Mouse (Mus musculus): ENCODE results near the gene Rai1.
A peak's percentile ranks its signal among the peaks of the same experiment; 100 is the strongest.

Rai1 gene

GRCm38 (mm10) chr11:60104810-60105592 is at the start of gene Rai1:
TSS of gene Rai1 (plus strand) at chr11:60105013.
- peak; percentile 89 to 99 for DNase-seq

GRCm38 (mm10) chr11:60056520-60056919 is 48.3 kb upstream of the Rai1 start:
- no peak for DNase-seq

DNA sequence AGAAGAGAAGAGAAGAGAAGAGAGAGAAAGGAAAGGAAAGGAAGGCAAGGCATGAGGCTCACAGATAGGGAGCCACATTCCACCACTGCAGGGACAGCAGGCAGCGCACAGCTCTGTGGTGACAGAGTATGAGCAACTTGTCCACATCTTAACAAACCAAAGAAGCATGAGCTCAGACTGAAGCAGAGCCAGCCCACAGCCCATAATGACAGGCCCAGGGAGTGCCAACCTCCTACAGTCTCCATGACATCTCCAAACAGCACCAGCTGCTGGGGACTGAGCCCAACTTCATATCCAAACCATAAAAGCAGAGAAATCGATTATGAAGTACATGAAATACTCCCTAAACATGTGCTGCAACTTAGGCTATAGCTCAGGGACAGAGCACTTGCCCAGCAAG is 46.8 kb upstream of the Rai1 start:
- no peak for DNase-seq

DNA sequence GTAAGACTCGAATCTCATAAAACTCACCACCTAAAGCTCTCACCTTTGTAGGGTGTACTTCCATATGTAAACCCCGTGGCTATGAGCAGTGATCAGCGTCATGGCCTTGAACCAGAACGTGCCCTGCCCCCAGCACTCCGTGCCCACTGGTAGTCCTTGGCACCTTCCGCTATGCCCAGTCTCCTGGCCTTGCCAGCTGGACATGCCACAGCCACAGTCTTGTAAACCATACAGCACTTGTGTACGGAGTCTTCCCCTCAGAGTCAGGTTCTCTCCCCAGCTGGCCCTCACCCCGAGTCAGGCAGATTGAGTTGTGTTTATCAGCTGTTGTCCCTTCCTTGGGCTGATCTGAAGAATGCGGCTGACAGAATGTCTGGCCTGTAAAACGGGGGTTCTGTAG is 46.4 kb upstream of the Rai1 start:
- no peak for DNase-seq

- no peak for DNase-seq
Measured at GRCm38 (mm10) chr11:60060026-60060425, 44.8 kb upstream of the Rai1 start.

- DNase-seq: no peak
Measured at GRCm38 (mm10) chr11:60061504-60062006, 43.3 kb upstream of the Rai1 start.

DNA sequence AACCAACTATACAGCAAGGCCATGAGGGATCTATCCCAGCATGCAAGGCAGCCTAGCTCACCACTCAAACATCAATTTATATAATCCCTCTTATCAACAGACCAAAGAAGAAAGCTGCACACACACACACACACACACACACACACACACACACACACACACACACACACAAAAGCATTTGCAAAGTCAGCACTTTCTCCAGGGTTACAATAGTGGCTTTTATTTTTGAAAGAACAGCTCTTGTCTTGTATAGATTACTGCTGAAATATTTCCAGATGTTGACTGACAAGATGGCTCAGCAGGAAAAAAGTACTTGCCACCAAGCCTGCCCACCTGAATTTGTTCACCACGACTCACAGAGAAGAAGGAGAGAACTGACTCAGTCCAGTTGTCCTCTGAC is 39.5 kb upstream of the Rai1 start:
- no peak for DNase-seq

DNA sequence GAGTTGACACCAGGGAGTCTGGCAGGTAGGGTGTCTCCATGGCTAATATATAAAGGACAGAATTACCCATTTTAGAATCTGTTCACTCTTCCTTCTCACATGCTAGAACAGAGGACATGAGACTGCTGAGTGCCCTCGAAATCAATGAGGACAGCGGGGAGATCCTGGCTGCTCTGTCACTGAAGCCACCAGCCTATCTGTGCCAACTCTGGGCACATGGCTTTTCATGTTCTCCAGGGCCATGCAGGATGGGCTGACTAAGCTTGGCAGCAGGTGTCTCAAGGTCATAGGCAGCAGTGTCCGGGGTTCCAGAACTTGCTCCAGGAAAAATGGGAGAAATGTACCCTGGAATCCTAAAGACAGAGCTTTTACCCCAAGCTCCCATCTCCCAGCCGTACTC is 37.2 kb upstream of the Rai1 start:
- no peak for DNase-seq

GRCm38 (mm10) chr11:60068631-60069030 is 36.2 kb upstream of the Rai1 start:
- no peak for DNase-seq

DNA sequence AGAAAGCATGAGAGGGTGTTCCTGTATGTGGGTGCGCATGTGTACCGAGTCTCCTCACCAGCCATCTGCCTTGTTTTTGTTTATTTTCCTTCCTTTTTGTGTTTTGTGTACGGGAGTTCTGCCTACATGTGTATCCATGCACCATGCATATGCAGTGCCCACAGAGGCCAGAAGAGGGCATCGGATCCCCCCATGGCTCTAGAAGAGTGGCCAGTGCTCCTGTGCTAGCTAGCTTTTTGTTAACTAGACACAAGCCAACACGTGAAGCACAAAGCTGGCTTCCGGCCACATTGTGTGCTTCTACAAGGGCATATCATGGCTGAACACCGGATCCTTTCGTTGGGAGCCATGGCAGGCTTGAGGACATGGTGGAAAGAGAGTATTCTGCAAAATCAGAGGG is 34.2 kb upstream of the Rai1 start:
- peak; percentile 64 to 66 for DNase-seq

DNA sequence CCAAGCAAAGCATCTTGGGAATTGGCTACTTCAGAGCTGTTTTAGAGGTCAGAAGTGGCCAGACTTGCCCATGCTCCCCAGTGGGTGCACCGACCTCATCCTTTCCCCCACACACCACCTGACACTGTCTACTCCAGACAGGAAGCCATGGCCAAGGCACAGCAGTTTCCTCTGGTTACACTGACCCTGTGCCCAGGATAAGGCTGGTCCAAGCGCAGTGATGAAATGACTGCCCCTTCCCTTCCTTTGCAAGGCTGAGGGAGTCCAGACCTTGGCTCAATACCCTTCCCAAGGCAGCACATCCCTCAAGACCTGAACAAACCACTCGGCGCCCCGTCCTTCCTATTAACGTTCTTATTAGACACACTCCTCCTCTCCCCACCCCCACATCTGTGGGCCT is 33.6 kb upstream of the Rai1 start:
- no peak for DNase-seq

DNA sequence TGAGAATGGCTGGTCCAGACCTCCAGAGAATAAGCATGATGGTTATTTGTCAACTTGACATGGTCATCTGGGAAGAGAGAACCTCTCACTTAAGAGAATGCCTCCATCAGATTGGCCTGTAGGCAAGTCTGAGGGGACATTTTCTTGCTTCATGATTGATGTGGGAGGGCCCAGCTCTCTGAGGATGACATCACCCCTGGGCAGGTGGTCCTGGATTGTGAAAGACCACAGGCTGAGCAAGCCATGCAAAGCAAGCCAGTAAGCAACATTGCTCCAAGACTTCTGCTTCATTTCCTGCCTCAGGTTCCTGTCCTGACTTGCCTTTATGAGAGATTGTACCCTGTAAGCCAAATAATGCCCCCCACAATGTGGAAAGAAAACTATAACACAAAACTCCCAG is 31.7 kb upstream of the Rai1 start:
- no peak for DNase-seq

GRCm38 (mm10) chr11:60073936-60074502 is 30.8 kb upstream of the Rai1 start:
- peak; percentile 77 to 79 for DNase-seq

GRCm38 (mm10) chr11:60076183-60076582 is 28.6 kb upstream of the Rai1 start:
- no peak for DNase-seq

DNA sequence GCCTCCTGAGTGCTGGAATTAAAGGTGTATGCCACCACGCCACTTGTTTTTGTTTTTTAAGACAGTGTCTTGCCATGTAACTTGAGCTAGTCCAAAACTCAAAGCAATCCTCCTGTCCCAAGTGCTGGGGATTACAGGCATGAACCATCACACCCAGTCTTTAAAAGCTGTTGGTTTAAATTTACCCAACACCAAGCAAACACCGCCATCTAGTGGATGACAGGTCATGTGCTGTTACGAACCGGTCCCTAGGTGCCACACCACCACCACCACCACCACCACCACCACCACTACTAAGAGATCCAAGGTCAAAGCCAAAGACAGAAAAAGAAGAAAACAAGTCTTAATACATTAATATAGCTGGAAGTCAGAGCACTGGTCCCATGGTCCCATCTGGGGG is 28.0 kb upstream of the Rai1 start:
- peak; percentile 85 to 87 for DNase-seq

- peak; percentile 25 to 55 for DNase-seq
Measured at GRCm38 (mm10) chr11:60084589-60084988, 20.2 kb upstream of the Rai1 start.

GRCm38 (mm10) chr11:60086676-60087075 is 18.1 kb upstream of the Rai1 start:
- DNase-seq: no peak

GRCm38 (mm10) chr11:60088947-60089346 is 15.9 kb upstream of the Rai1 start:
- peak; percentile 35 to 62 for DNase-seq

DNA sequence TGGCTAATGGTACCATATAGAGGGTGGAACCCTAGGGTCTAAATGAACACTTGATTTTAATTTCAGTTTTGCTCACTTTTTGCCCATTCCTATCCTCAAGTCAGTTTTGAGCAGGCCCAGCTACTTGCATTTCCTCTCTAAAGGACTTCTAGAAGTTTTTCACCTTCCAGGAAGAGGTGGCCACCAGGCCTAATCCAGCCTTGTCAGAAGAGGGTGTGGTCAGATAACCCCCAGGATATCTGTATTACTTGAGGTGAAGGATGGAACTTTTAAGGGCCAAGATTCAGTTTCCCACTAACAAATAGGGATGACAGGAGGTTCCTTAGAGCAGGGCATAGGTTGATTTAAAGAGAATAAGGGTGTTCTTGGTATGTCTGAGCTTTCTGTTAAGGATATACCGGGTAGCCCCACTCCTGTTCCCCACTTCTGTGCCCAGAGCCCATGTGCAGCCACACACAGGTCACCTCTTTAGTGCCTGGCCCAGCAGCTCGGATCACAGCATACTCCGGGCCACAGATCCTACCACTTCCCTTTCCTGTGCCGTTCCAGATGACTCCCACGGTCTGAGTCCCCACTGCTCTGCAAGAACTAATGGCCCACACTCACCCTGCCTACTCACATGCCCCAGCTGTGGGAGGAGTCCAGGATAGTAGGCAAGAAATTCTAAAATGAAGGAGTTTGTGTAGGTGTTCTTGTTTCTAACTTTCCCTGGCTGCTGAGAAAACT is 14.0 kb upstream of the Rai1 start:
- DNase-seq: no peak

DNA sequence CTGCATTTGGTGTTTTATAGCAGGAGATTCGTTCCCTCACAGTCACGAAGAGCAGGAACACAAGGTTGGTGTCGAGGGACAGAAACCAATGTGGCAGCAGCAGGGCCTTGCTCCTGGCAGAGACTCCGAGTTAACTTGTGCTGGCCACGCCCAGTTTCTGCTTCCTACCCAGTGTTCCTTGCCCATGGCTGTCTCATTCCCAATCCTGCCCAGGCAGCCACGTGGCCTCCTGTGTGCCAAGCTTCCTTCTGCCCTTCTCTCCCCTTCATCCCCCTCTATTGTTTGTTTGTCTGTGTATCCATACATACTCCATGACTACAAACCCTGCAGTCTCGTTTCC is 13.4 kb upstream of the Rai1 start:
- DNase-seq: no peak

- DNase-seq: no peak
Measured at GRCm38 (mm10) chr11:60093227-60093626, 11.6 kb upstream of the Rai1 start.

DNA sequence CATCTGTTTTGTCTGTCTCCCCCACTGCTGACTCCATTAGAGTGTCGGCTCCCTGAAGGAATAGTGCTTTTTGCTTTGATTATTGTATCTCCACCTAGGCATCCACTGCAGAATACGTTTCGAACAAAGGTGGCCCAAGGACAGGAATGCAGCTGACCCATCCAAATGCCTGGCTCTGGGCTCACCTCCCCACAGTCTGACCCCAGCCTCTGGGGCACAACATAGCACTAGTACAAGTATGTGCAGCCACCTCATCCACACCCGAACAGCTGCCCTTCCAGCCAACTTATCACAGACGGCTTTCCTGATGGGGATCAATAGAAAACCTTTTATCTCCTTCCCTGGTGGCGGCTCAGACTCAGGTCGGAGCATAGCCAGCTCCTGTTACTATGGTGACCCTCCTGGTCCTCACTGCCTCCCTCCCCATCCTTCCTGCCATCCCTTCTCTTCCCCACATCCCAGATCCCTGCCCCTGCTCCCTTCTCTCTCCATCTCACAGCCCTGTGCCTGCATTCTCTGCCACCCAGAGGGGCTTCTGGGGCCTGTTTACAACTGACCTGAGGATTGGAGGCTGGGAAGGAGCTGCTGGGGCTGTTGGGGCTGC is 10.7 kb upstream of the Rai1 start:
- no peak for DNase-seq
